Mouse (Mus musculus) stomach, postnatal 0 days (tissue): Measurements from ENCODE around the gene Hivep2. TPM values are rescaled to one million over a fixed set of nuclear protein-coding genes. Genes with fewer than 3 reads are reported as not detected.

ENCODE experiments used
- ATAC-seq: fragments of 200-750 bp; cut with Nextera tagmentation; 2 replicates; pipeline ENCODE4 v1.8.0; 2017; ENCODE audit not compliant: low FRiP score, low TSS enrichment
- DNase-seq: peaks from one replicate; pipeline ENCODE4 v3.0.0-alpha.2; 2016; ENCODE audit warnings: low spot score
- H3K27ac ChIP-seq: fragments of 300-500 bp; sonication (generic); replicated peaks from 2 replicates; pipeline ENCODE4 v1.5.1; 2014; ENCODE audit warnings: mild to moderate bottlenecking, control low read depth
- H3K27me3 ChIP-seq: fragments of 300-500 bp; sonication (generic); 2 replicates; pipeline ENCODE4 v1.6.1; 2014; ENCODE audit warnings: low read length; ENCODE audit not compliant: control insufficient read depth, insufficient read depth
- H3K36me3 ChIP-seq: fragments of 300-500 bp; sonication (generic); 2 replicates; pipeline ENCODE4 v1.6.1; 2014; ENCODE audit warnings: low read length, mixed read lengths; ENCODE audit not compliant: control insufficient read depth, insufficient read depth
- H3K4me1 ChIP-seq: fragments of 300-500 bp; sonication (generic); replicated peaks from 2 replicates; pipeline ENCODE4 v1.6.1; 2014; ENCODE audit warnings: antibody characterized with exemption; ENCODE audit not compliant: control insufficient read depth, insufficient read depth
- H3K4me2 ChIP-seq: fragments of 300-500 bp; sonication (generic); replicated peaks from 2 replicates; pipeline ENCODE4 v1.6.1; 2014; ENCODE audit warnings: low read depth, mild to moderate bottlenecking, control low read depth, moderate library complexity
- H3K4me3 ChIP-seq: fragments of 300-500 bp; sonication (generic); 2 replicates; pipeline ENCODE4 v1.5.1; 2014; ENCODE audit warnings: low read depth, low read length, control low read depth
- H3K9ac ChIP-seq: fragments of 300-500 bp; sonication (generic); 2 replicates; pipeline ENCODE4 v1.6.1; 2014; ENCODE audit warnings: mild to moderate bottlenecking, low read length, control low read depth, mixed read lengths
- H3K9me3 ChIP-seq: fragments of 300-500 bp; sonication (generic); 2 replicates; pipeline ENCODE4 v1.6.1; 2016; ENCODE audit warnings: low read length; ENCODE audit not compliant: control insufficient read depth
- CTCF ChIP-seq: IDR thresholded peaks from 2 replicates; pipeline ENCODE4 v1.5.1; 2016; ENCODE audit warnings: antibody characterized with exemption, low read depth, mild to moderate bottlenecking, moderate library complexity
- EP300 ChIP-seq: optimal IDR thresholded peaks from 2 replicates; pipeline ENCODE3; 2016; ENCODE audit warnings: antibody characterized with exemption
- WGBS: fragments of 180-500 bp; shearing (Covaris S2); extraction: QIAGEN DNeasy Blood & Tissue Kit; methylation state at CpG from one replicate; pipeline ENCODE4 v1.1.7; 2014; 5-methylcytosine and 5-hydroxymethylcytosine counted together
- polyA plus RNA-seq: library from polyadenylated mRNA; unstranded; fragments of >200 nt; fragmentation: Nextera tagmentation; extraction: Ambion mirVana; gene quantifications from 2 replicates; pipeline ENCODE4 v1.2.1, GENCODE M21; 2015

The Hivep2 gene
- polyA plus RNA-seq, 1 experiment from 2014 or later, result 3.1 TPM

DNA sequence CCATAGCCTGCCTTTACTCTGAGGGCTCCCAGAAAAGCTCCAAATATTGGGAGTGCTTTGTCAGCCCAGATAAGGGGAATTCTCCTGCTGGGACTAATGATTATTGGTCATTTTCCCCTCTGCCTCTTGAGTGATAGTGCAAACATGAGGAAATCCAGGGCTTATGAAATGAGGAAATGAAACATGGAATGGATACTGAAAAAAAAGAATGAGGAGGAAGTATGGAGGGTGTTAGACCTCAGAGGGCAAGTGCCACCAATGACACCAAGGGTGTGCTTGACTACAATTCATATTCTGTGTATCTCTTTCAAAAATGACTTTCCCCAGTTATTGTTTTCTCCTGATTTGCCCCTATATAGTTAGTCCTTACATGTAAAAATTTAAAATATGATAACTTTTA, 167.1 kb downstream of the Hivep2 start:
- H3K36me3 ChIP-seq, result peaks cover 6% of the 10 kb centered on the region
- DNase-seq (no peak), ATAC-seq (no peak)
- H3K27me3 ChIP-seq, result no peaks in the 10 kb centered on the region
- no peaks in the 10 kb centered on the region for H3K4me1 ChIP-seq
- H3K9me3 ChIP-seq, result no peaks in the 10 kb centered on the region
- TF ChIP-seq EP300 (no peak), CTCF (no peak)
- H3K27ac ChIP-seq, result no peak overlapping the region
- H3K4me2 ChIP-seq, result no peak overlapping the region
- no peak overlapping the region for H3K4me3 ChIP-seq
- H3K9ac ChIP-seq, result no peak overlapping the region

DNA sequence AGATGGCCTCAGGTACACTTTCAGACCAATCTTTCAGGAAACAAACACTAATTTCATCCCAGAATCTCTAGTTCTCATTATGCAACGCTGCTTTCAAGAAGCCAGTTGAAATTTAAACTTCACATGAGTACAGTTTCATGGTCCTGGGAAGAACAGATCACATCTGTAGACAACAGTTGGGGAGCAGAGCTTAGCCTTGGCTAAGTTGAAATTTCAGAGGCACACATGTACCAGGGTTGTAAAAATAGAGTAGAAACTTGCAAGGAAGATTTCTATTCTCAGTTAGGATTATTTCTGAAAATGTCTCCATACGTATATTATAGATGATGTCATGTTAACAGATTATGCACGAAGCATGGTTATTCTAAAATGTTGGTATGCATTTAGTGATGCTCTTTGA, 172.8 kb downstream of the Hivep2 start:
- 83% methylated on average over 3 of the region's 3 CpGs for WGBS
- no peak overlapping the region for H3K27ac ChIP-seq
- ATAC-seq, result no peak
- H3K27me3 ChIP-seq, result no peaks in the 10 kb centered on the region
- no peak for DNase-seq
- no peak overlapping the region for H3K4me3 ChIP-seq
- TF ChIP-seq CTCF (no peak), EP300 (no peak)
- H3K36me3 ChIP-seq, result peaks cover 6% of the 10 kb centered on the region
- no peak overlapping the region for H3K9ac ChIP-seq
- H3K4me2 ChIP-seq, result no peak overlapping the region
- H3K9me3 ChIP-seq, result no peaks in the 10 kb centered on the region
- H3K4me1 ChIP-seq, result no peaks in the 10 kb centered on the region

DNA sequence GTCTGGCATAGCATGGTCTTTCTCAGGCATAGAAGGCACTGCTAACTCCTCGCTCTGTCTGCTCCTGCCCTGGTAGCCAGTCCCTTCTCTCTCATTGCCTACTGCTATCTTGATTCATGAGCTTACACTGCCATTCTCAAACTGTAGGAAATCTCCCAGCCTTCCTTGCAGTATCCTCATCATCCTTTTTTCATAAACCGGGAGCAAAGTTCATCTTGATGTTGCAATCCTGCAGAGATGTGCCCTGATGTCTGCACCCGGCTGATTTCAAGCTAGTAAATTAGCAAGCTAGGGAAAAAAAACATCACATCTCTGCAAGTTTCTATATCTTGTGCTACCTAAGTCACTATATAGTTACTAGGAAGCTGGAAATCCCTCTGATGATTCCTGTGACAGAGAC, 179.0 kb downstream of the Hivep2 start:
- Histone ChIP-seq H3K27me3 (no peaks in the 10 kb centered on the region), H3K27ac (no peak overlapping the region), H3K36me3 (peaks cover 9% of the 10 kb centered on the region), H3K4me3 (no peak overlapping the region), H3K4me1 (no peaks in the 10 kb centered on the region), H3K9me3 (no peaks in the 10 kb centered on the region), H3K4me2 (no peak overlapping the region), H3K9ac (no peak overlapping the region)
- DNase-seq, result no peak
- no peak for ATAC-seq
- 77% methylated on average over 3 of the region's 3 CpGs for WGBS
- TF ChIP-seq EP300, result no peak

DNA sequence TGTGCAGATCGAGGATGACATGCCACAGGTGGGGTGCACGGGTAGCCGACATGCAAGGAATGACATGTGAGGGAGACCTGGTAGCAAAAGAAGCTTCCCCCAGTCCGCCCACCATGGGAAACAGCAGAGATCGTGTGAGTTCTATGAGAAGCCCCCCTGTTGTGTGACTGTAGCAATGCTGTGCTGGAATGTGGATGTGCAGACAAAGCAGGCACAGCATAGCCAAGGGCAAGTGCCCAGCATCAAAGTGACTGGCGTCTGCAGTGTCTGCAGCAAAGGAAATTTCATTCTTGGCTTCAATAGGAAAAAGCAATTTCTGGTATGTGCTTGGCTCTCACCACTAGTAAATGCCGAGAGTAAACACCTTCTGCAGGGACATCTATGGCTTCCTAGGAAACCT, 199.0 kb downstream of the Hivep2 start:
- no peaks in the 10 kb centered on the region for H3K9me3 ChIP-seq
- no peaks in the 10 kb centered on the region for H3K27me3 ChIP-seq
- DNase-seq (no peak), ATAC-seq (no peak)
- 59% methylated on average over 7 of the region's 7 CpGs for WGBS
- H3K36me3 ChIP-seq, result no peaks in the 10 kb centered on the region
- no peak overlapping the region for H3K4me3 ChIP-seq
- H3K27ac ChIP-seq, result no peak overlapping the region
- H3K4me1 ChIP-seq, result no peaks in the 10 kb centered on the region
- H3K9ac ChIP-seq, result no peak overlapping the region
- TF ChIP-seq EP300 (no peak), CTCF (no peak)
- no peak overlapping the region for H3K4me2 ChIP-seq

DNA sequence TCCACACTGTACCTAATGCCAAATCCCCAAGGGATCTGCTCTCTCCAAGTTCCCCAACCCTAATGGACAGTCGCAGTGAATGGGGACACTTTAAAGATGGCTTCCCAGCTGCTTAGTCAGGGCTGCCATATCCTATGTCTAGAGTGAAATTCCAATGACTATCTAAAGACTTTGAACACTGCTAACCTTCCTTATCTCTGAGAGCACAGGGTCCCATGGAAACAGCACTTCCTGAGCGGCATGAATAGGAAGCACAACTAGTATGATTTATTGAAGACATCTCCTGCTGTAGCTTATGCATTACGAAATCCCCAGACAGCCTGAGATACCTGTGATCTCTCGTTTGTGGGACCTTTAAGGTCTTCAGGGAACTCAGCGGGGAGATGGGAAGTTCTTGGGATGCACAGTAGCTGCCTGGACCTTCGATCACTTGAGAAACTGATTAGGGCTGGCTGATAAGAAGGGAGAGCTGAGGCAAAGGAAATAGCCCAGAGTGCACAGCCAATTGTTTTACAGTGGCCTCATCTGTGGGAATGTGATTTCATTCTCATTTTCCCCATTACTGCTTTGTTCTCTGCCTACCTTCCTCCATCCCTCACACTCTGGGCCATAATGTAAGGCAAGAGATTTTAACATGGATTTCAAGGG, 202.4 kb downstream of the Hivep2 start:
- H3K9me3 ChIP-seq, result no peaks in the 10 kb centered on the region
- H3K27ac ChIP-seq, result no peak overlapping the region
- 61% methylated on average over 6 of the region's 6 CpGs for WGBS

DNA sequence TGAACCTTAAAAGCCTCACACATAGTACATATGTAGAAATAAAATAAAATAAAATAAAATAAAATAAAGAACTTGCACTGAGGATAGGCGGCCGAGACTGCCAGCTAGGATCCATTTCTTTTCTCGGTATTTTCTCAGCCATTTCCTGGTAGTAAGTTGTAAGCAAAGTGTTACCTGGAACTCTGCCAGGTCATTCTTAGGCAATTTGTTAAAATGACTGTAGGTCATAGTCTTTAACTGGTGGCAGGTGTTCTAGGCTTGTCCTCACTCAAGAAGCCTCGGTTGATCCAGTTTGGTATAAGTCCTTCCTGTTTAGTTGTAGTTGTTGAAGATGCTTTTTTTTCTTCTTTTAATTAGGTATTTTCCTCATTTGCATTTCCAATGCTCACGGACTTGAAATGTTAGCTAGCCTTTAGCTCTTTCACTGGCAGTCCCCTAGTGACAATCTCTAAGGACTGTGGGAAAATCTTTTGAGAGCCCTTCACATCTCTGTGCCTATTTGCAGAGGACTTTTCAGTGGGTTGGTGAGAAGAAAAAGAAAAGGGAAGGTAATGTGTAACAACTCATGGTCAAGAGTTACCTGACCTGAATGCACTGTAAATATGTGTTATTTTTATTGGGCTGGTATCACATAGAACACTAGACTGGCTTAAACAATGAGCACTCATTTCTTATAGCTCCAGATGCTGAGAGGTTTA, 203.1 kb downstream of the Hivep2 start:
- Histone ChIP-seq H3K4me1 (no peaks in the 10 kb centered on the region), H3K4me3 (no peak overlapping the region), H3K36me3 (no peaks in the 10 kb centered on the region), H3K9ac (no peak overlapping the region), H3K9me3 (no peaks in the 10 kb centered on the region), H3K27me3 (no peaks in the 10 kb centered on the region), H3K4me2 (no peak overlapping the region), H3K27ac (no peak overlapping the region)
- WGBS, result 54% methylated on average over 5 of the region's 5 CpGs
- ATAC-seq (no peak), DNase-seq (no peak)
- TF ChIP-seq EP300 (no peak), CTCF (no peak)

More for the DNA sequence above, 202.4 kb downstream of the Hivep2 start:
- TF ChIP-seq EP300 (no peak), CTCF (no peak)
- H3K4me1 ChIP-seq, result no peaks in the 10 kb centered on the region
- ATAC-seq, result no peak
- H3K4me2 ChIP-seq, result no peak overlapping the region
- no peaks in the 10 kb centered on the region for H3K36me3 ChIP-seq
- H3K9ac ChIP-seq, result no peak overlapping the region
- H3K4me3 ChIP-seq, result no peak overlapping the region
- no peak for DNase-seq
- H3K27me3 ChIP-seq, result no peaks in the 10 kb centered on the region
